Mouse (Mus musculus) myocyte (in vitro differentiated cells): ENCODE results near the gene Olfr352. TPM values are rescaled to one million over a fixed set of nuclear protein-coding genes. Genes with fewer than 3 reads are reported as not detected.

Experiments used
- H3K27me3 ChIP-seq: one replicate; pipeline ENCODE4 v1.6.1; 2011; ENCODE audit not compliant: control insufficient read depth, insufficient read depth, insufficient read length
- H3K36me3 ChIP-seq: one replicate; pipeline ENCODE4 v1.6.1; 2011; ENCODE audit not compliant: control insufficient read depth, insufficient read depth
- H3K4me2 ChIP-seq: one replicate; pipeline ENCODE4 v1.6.1; 2011; ENCODE audit warnings: low read depth, control low read depth
- H3K4me3 ChIP-seq: one replicate; pipeline ENCODE4 v1.5.1; 2011; ENCODE audit warnings: mild to moderate bottlenecking, control low read depth, moderate library complexity
- H3K79me2 ChIP-seq: one replicate; pipeline ENCODE4 v1.6.1; 2011; ENCODE audit not compliant: control insufficient read depth, insufficient read depth
- H3ac ChIP-seq: one replicate; pipeline ENCODE4 v1.6.1; 2011; ENCODE audit not compliant: control insufficient read depth, insufficient read length
- CEBPB ChIP-seq: IDR thresholded peaks from 2 replicates; pipeline ENCODE4 v1.6.1; 2011; ENCODE audit warnings: mild to moderate bottlenecking, moderate library complexity; ENCODE audit not compliant: poor library complexity, insufficient read depth, severe bottlenecking
- E2F4 ChIP-seq: IDR thresholded peaks from one replicate; pipeline ENCODE4 v1.6.1; 2011; ENCODE audit warnings: mild to moderate bottlenecking, control low read depth, moderate library complexity; ENCODE audit not compliant: insufficient read depth
- MAX ChIP-seq: IDR thresholded peaks from one replicate; pipeline ENCODE4 v1.6.1; 2011; ENCODE audit warnings: low read depth, mild to moderate bottlenecking, control low read depth
- MYOD1 ChIP-seq, 3 experiments: IDR thresholded peaks; one replicate each; pipeline ENCODE4 v1.6.1; 2011; ENCODE audit warnings: control low read depth in 2 of 3, low read depth in 2 of 3, mild to moderate bottlenecking in 2 of 3, moderate library complexity in 1 of 3; ENCODE audit not compliant: insufficient read length in 2 of 3, control insufficient read depth in 1 of 3
- MYOG ChIP-seq, 3 experiments: IDR thresholded peaks; one replicate each; pipeline ENCODE4 v1.6.1; 2011; ENCODE audit warnings: control low read depth in 2 of 3, low read depth in 2 of 3, mild to moderate bottlenecking in 2 of 3; ENCODE audit not compliant: insufficient read length in 2 of 3, control insufficient read depth in 1 of 3, insufficient read depth in 1 of 3
- POLR2A ChIP-seq: IDR thresholded peaks from one replicate; pipeline ENCODE4 v1.6.1; 2011; ENCODE audit warnings: low read depth, mild to moderate bottlenecking, control low read depth, moderate library complexity; ENCODE audit not compliant: insufficient read length
- POLR2AphosphoS2 ChIP-seq: IDR thresholded peaks from one replicate; pipeline ENCODE4 v1.6.1; 2011; ENCODE audit warnings: low read depth, control low read depth; ENCODE audit not compliant: insufficient read length
- REST ChIP-seq: IDR thresholded peaks from one replicate; pipeline ENCODE4 v1.6.1; 2011; ENCODE audit warnings: mild to moderate bottlenecking, control low read depth, moderate library complexity; ENCODE audit not compliant: insufficient read depth, insufficient read length
- SRF ChIP-seq: IDR thresholded peaks from one replicate; pipeline ENCODE4 v1.6.1; 2011; ENCODE audit warnings: low read depth; ENCODE audit not compliant: control insufficient read depth, insufficient read length
- TCF12 ChIP-seq: IDR thresholded peaks from one replicate; pipeline ENCODE4 v1.6.1; 2011; ENCODE audit warnings: mild to moderate bottlenecking, control low read depth; ENCODE audit not compliant: poor library complexity, insufficient read depth, severe bottlenecking
- TCF3 ChIP-seq: IDR thresholded peaks from one replicate; pipeline ENCODE4 v1.6.1; 2011; ENCODE audit warnings: low read depth, control low read depth; ENCODE audit not compliant: insufficient read length
- USF1 ChIP-seq: IDR thresholded peaks from one replicate; pipeline ENCODE4 v1.6.1; 2011; ENCODE audit warnings: low read depth, mild to moderate bottlenecking, control low read depth, moderate library complexity
- polyA plus RNA-seq: library from polyadenylated mRNA; unstranded; fragments of >200 nt; fragmentation: generic; extraction: Trizol; gene quantifications from one replicate; pipeline ENCODE4 v1.2.1, GENCODE M21; 2012; ENCODE audit warnings: missing spikeins

Gene Olfr352
- polyA plus RNA-seq, result not detected

DNA sequence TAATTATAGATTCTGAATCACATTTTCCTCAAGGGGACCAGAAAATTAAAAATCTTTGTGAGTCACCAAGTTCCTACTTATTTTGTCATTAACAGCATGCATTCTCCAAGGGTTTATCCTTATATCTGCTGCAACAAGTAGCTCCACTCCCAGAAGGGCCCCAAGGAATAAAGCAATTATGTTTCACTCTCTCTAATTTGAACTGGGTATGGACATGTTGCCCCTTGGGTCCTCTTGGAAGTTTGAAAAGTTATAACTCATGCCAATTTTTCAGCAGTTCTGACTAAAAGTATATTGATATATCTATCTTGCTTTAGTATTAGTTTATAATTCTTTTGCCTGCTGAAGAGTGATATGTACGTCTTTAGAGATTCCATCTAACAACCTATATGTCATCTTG is at the start of gene Olfr352:
Gene Olfr352, plus strand, starts transcription at position 301 of the 400 bp plus-strand sequence.
- Histone ChIP-seq H3K79me2 (no peaks in the 10 kb centered on the region), H3ac (no peak within 1 kb of the TSS), H3K4me2 (no peak within 1 kb of the TSS), H3K36me3 (no peaks in the 10 kb centered on the region), H3K4me3 (no peak within 1 kb of the TSS), H3K27me3 (no peaks in the 10 kb centered on the region)
- TF ChIP-seq MYOD1 (IDR thresholded peaks at IDR 0.05; ENCODE audit: control insufficient read depth in 1 of 3, insufficient read length in 2 of 3, low read depth in 2 of 3) (no peak), POLR2AphosphoS2 (no peak), MYOG (IDR thresholded peaks at IDR 0.05; ENCODE audit: control insufficient read depth in 1 of 3, insufficient read depth in 1 of 3, insufficient read length in 2 of 3, low read depth in 2 of 3) (no peak), SRF (no peak), TCF3 (no peak), USF1 (no peak), CEBPB (no peak), E2F4 (no peak), MAX (no peak), REST (no peak), POLR2A (no peak), TCF12 (no peak)

DNA sequence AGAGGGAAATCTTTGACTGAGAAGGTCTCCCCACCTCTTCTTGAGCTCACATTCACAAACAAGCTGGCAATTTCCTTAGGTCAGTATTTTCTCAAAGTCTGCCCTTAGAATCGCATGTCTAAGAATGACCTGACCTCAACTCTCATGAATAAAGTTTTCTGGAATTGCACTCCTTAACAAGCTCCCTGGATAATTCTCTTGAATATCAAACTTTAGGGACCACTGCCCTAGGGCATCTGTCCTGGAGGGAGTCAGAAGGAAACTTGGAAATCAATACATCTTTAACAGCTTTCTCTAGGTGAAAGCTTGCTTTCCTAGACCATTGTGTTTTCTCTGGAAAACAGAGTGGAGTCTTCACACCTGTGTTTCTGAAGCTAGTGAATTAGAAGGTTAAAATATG is 22.2 kb upstream of the Olfr352 start, which contains the start of gene Olfr350:
Gene Olfr350, plus strand, starts transcription at position 301 of the 400 bp plus-strand sequence.
- H3K4me3 ChIP-seq, result no peak within 1 kb of the TSS
- H3K79me2 ChIP-seq, result no peaks in the 10 kb centered on the region
- H3K4me2 ChIP-seq, result no peak within 1 kb of the TSS
- no peaks in the 10 kb centered on the region for H3K27me3 ChIP-seq
- TF ChIP-seq E2F4 (no peak), TCF3 (no peak), TCF12 (no peak), MYOG (IDR thresholded peaks at IDR 0.05; ENCODE audit: control insufficient read depth in 1 of 3, insufficient read depth in 1 of 3, insufficient read length in 2 of 3, low read depth in 2 of 3) (no peak), CEBPB (no peak), POLR2AphosphoS2 (no peak), MAX (no peak), USF1 (no peak), SRF (no peak), MYOD1 (IDR thresholded peaks at IDR 0.05; ENCODE audit: control insufficient read depth in 1 of 3, insufficient read length in 2 of 3, low read depth in 2 of 3) (no peak), REST (no peak), POLR2A (no peak)
- H3ac ChIP-seq, result no peak within 1 kb of the TSS
- no peaks in the 10 kb centered on the region for H3K36me3 ChIP-seq

DNA sequence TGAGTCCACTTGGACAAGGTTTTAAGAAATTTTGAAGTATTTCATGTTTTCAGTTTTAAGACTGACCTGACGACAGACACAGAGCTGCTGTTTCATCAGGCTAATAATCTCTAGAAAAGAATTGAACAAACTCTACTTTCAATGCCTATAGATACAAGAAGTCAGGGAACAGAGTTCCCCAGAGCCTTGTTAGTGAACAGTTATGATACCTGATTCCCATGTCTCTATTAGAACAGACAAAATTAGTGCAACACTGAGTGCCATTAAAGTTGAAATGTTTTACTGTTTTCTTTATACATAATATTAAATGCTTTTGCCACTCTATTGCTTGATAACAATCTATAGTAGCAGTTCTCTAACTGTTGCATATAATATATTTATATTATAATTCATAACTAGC is 5.7 kb upstream of the Olfr352 start, which contains the start of gene Olfr351:
Gene Olfr351, minus strand, starts transcription at position 101 of the 400 bp plus-strand sequence.
- H3K79me2 ChIP-seq, result no peaks in the 10 kb centered on the region
- TF ChIP-seq POLR2A (no peak), MYOD1 (IDR thresholded peaks at IDR 0.05; ENCODE audit: control insufficient read depth in 1 of 3, insufficient read length in 2 of 3, low read depth in 2 of 3) (no peak)
- H3K36me3 ChIP-seq, result no peaks in the 10 kb centered on the region
- no peak within 1 kb of the TSS for H3K4me2 ChIP-seq
- no peaks in the 10 kb centered on the region for H3K27me3 ChIP-seq
- no peak within 1 kb of the TSS for H3K4me3 ChIP-seq
- no peak within 1 kb of the TSS for H3ac ChIP-seq

DNA sequence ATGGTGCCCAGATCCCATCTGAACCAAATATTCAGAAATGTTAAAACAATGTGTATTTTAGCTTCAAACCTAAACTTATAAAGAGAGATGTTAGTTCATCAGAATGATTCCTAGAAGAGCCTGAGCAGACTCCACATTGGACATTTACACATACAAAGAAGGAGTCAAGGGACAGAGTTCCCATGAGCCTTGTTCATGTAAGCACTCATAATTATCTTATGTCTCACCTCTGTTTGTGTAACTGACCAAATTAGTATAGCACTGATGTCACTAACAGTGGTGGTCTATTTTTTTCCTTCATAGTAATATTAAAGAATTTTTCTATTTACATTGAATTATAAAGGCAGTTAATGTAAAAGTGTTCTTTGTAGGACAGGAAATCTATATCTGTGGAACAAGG is 24.6 kb downstream of the Olfr352 start, which contains the start of gene Olfr353:
Gene Olfr353, minus strand, starts transcription at position 101 of the 400 bp plus-strand sequence.
- H3K79me2 ChIP-seq, result no peaks in the 10 kb centered on the region
- no peak for TF ChIP-seq USF1
- TF ChIP-seq TCF12, result no peak
- no peak for TF ChIP-seq POLR2A
- TF ChIP-seq SRF, result no peak
- no peak for TF ChIP-seq MYOG (IDR thresholded peaks at IDR 0.05; ENCODE audit: control insufficient read depth in 1 of 3, insufficient read depth in 1 of 3, insufficient read length in 2 of 3, low read depth in 2 of 3)
- TF ChIP-seq REST, result no peak
- TF ChIP-seq MYOD1 (IDR thresholded peaks at IDR 0.05; ENCODE audit: control insufficient read depth in 1 of 3, insufficient read length in 2 of 3, low read depth in 2 of 3), result no peak
- TF ChIP-seq E2F4, result no peak
- no peak for TF ChIP-seq CEBPB
- no peak for TF ChIP-seq POLR2AphosphoS2
- TF ChIP-seq TCF3, result no peak
- no peak for TF ChIP-seq MAX

DNA sequence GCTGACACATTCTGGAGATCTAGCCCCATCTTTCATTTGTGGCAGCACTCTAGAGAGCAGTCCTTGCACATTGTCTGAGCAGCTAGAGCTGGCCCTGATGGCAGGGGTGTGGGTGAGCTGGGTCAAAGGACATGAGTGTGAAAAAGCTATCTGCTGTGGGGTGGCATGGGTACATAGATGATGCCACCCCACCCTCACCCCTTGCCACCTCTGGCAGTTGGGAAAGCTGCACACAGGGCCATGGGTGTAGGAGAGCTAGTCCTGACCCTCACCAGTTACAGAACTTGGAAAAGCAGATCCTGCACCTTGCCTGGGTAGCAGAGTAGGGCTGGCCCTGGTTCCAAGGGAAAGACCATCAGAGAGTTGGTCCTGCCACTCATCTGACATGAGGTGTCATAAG is 28.9 kb downstream of the Olfr352 start:
- TF ChIP-seq CEBPB (no peak), MAX (no peak), REST (no peak)
- Histone ChIP-seq H3K27me3 (no peaks in the 10 kb centered on the region), H3K36me3 (no peaks in the 10 kb centered on the region), H3ac (no peak overlapping the region), H3K79me2 (no peaks in the 10 kb centered on the region), H3K4me2 (no peak overlapping the region), H3K4me3 (no peak overlapping the region)

More for the DNA sequence above, 24.6 kb downstream of the Olfr352 start, which contains the start of gene Olfr353:
- Histone ChIP-seq H3K36me3 (no peaks in the 10 kb centered on the region), H3K27me3 (no peaks in the 10 kb centered on the region), H3K4me2 (no peak within 1 kb of the TSS), H3ac (no peak within 1 kb of the TSS), H3K4me3 (no peak within 1 kb of the TSS)
